ENCODE assay signal across 8 mouse cellular contexts in genomic region chr1:65186287-65187073, GRCm38 (mm10). TPM values are rescaled to one million over a fixed set of nuclear protein-coding genes. Genes with fewer than 3 reads are reported as not detected.
DNase-seq lines count a peak whose midpoint lies in the region; ATAC-seq lines count a peak whose summit lies in the region.

Gene Idh1, minus strand, starts transcription at chr1:65186500.
Gene Pikfyve, plus strand, starts transcription at chr1:65186683.

- peak; percentile 99 for ATAC-seq in CD4-positive, CD25-positive, alpha-beta regulatory T cell, adult 4 months
- peak; percentile 100 for ATAC-seq in heart, embryonic 16.5 days (replicated peaks; ENCODE audit: extremely low read depth, insufficient read depth, low FRiP score)
- ATAC-seq in liver, embryonic 15.5 days (ENCODE audit: insufficient read depth), result peak; percentile 94
- ATAC-seq in neural tube, embryonic 12.5 days (ENCODE audit: low FRiP score, low read depth), result peak; percentile 100

- H3K27ac ChIP-seq in forebrain, embryonic 10.5 days, result peak within 1 kb of the TSS; percentile 92
- H3K27ac ChIP-seq in heart, embryonic 16.5 days (ENCODE audit: low read length), result peak within 1 kb of the TSS; percentile 88
- peak within 1 kb of the TSS; percentile 91 for H3K27ac ChIP-seq in liver, embryonic 15.5 days (replicated peaks)
- peak within 1 kb of the TSS; percentile 82 for H3K27ac ChIP-seq in neural tube, embryonic 12.5 days

- no peaks in the 10 kb centered on the region; the same call in 1 of the 2 replicates for H3K27me3 ChIP-seq in forebrain, embryonic 10.5 days (ENCODE audit: poor library complexity, severe bottlenecking)
- H3K27me3 ChIP-seq in heart, embryonic 16.5 days (ENCODE audit: control insufficient read depth, insufficient read depth, low read length), result no peaks in the 10 kb centered on the region
- H3K27me3 ChIP-seq in liver, embryonic 15.5 days, result no peaks in the 10 kb centered on the region
- H3K27me3 ChIP-seq in neural tube, embryonic 12.5 days (replicated peaks), result no peaks in the 10 kb centered on the region

- under 1% methylated on average over 71 of the region's 71 CpGs for WGBS in forebrain, embryonic 10.5 days
- WGBS in heart, embryonic 16.5 days, result under 1% methylated on average over 66 of the region's 71 CpGs
- WGBS in liver, embryonic 15.5 days (ENCODE audit: insufficient replicate concordance), result under 1% methylated on average over 71 of the region's 71 CpGs
- under 1% methylated on average over 71 of the region's 71 CpGs for WGBS in neural tube, embryonic 12.5 days

- peaks cover 27% of the 10 kb centered on the region for H3K4me1 ChIP-seq in forebrain, embryonic 10.5 days
- H3K4me1 ChIP-seq in heart, embryonic 16.5 days (ENCODE audit: control insufficient read depth, insufficient read depth, low read length), result peaks cover 8% of the 10 kb centered on the region; the same call in 1 of the 2 replicates
- H3K4me1 ChIP-seq in liver, embryonic 15.5 days (replicated peaks), result peaks cover 29% of the 10 kb centered on the region
- peaks cover 17% of the 10 kb centered on the region for H3K4me1 ChIP-seq in neural tube, embryonic 12.5 days

- H3K4me3 ChIP-seq in forebrain, embryonic 10.5 days, result peak within 1 kb of the TSS; percentile 89
- peak within 1 kb of the TSS; percentile 99 for H3K4me3 ChIP-seq in heart, embryonic 16.5 days (ENCODE audit: low read length)
- H3K4me3 ChIP-seq in liver, embryonic 15.5 days (replicated peaks), result peak within 1 kb of the TSS; percentile 90
- H3K4me3 ChIP-seq in neural tube, embryonic 12.5 days, result peak within 1 kb of the TSS; percentile 93

- H3K36me3 ChIP-seq in forebrain, embryonic 10.5 days (replicated peaks), result peaks cover 6% of the 10 kb centered on the region
- H3K36me3 ChIP-seq in heart, embryonic 16.5 days (ENCODE audit: control insufficient read depth, insufficient read depth), result no peaks in the 10 kb centered on the region
- no peaks in the 10 kb centered on the region for H3K36me3 ChIP-seq in liver, embryonic 15.5 days (replicated peaks)
- H3K36me3 ChIP-seq in neural tube, embryonic 12.5 days, result peaks cover 5% of the 10 kb centered on the region; the same call in 1 of the 2 replicates

- H3K9me3 ChIP-seq in forebrain, embryonic 10.5 days, result no peaks in the 10 kb centered on the region
- no peaks in the 10 kb centered on the region for H3K9me3 ChIP-seq in heart, embryonic 16.5 days (replicated peaks; ENCODE audit: control insufficient read depth, low read length)
- H3K9me3 ChIP-seq in liver, embryonic 15.5 days (replicated peaks), result no peaks in the 10 kb centered on the region
- no peaks in the 10 kb centered on the region for H3K9me3 ChIP-seq in neural tube, embryonic 12.5 days

- peak; percentile 98 for DNase-seq in c-Kit-negative CD71-positive TER-119-positive erythroid progenitor cells, embryonic 14.5 days (ENCODE audit: low read depth, low spot score)
- peak; percentile 96 for DNase-seq in forebrain, embryonic 10.5 days (ENCODE audit: extremely low spot score, low spot score)
- DNase-seq in kidney, postnatal 36 days, result peak; percentile 96 to 98
- peak; percentile 98 for DNase-seq in telencephalon, adult 2 months (ENCODE audit: low read depth, low spot score)

- peak within 1 kb of the TSS; percentile 93 for H3K9ac ChIP-seq in heart, embryonic 16.5 days (ENCODE audit: low read length)
- peak within 1 kb of the TSS; percentile 88 for H3K9ac ChIP-seq in liver, embryonic 15.5 days
- peak within 1 kb of the TSS; percentile 95 for H3K9ac ChIP-seq in neural tube, embryonic 12.5 days

- peak within 1 kb of the TSS; percentile 88 for H3K4me2 ChIP-seq in heart, embryonic 16.5 days (ENCODE audit: low read depth, low read length)
- H3K4me2 ChIP-seq in liver, embryonic 15.5 days, result peak within 1 kb of the TSS; percentile 82
- peak within 1 kb of the TSS; percentile 77 for H3K4me2 ChIP-seq in neural tube, embryonic 12.5 days (replicated peaks)

RNA-seq across cellular contexts. Expression of gene Idh1, which starts in this region (rescaled TPM):
- polyA plus RNA-seq in CD4-positive, CD25-positive, alpha-beta regulatory T cell, adult 4 months (2017; shearing (Covaris generic)), result 10 to 100 TPM in 1 of 2 experiments, 1 to 10 TPM in 1; 7.9 to 10.2 TPM
- polyA plus RNA-seq in forebrain, embryonic 10.5 days (2016; fragmentation: Nextera tagmentation; extraction: Ambion mirVana), result 245 and 249 TPM in 2 replicates
- 65.2 and 65.4 TPM in 2 replicates for polyA plus RNA-seq in heart, embryonic 16.5 days (2015; fragmentation: Nextera tagmentation; extraction: Ambion mirVana)
- 118 and 131 TPM in 2 replicates for polyA plus RNA-seq in liver, embryonic 15.5 days (2015; fragmentation: Nextera tagmentation; extraction: Ambion mirVana)
- 399 and 409 TPM in 2 replicates for polyA plus RNA-seq in neural tube, embryonic 12.5 days (2016; fragmentation: Nextera tagmentation; extraction: Ambion mirVana)

RNA-seq across cellular contexts. Expression of gene Pikfyve, which starts in this region (rescaled TPM):
- 10 to 100 TPM; 11.8 to 13.6 TPM for polyA plus RNA-seq in CD4-positive, CD25-positive, alpha-beta regulatory T cell, adult 4 months (2017; shearing (Covaris generic))
- 13.1 and 16.3 TPM in 2 replicates for polyA plus RNA-seq in forebrain, embryonic 10.5 days (2016; fragmentation: Nextera tagmentation; extraction: Ambion mirVana)
- polyA plus RNA-seq in heart, embryonic 16.5 days (2015; fragmentation: Nextera tagmentation; extraction: Ambion mirVana), result 5.5 and 6.3 TPM in 2 replicates
- 3.9 and 4.4 TPM in 2 replicates for polyA plus RNA-seq in liver, embryonic 15.5 days (2015; fragmentation: Nextera tagmentation; extraction: Ambion mirVana)
- 16.5 and 18.1 TPM in 2 replicates for polyA plus RNA-seq in neural tube, embryonic 12.5 days (2016; fragmentation: Nextera tagmentation; extraction: Ambion mirVana)

Comparison
In these comparisons a context has a peak if more than half of its experiments do, and no peak if none do; other contexts are left out.
1. Peak in every context shown above with its lines: DNase-seq, ATAC-seq, H3K4me3 ChIP-seq and H3K27ac ChIP-seq.